Mouse (Mus musculus) forebrain, embryonic 14.5 days (tissue): ENCODE data around the gene Eln. TPM values are rescaled to one million over a fixed set of nuclear protein-coding genes. Genes with fewer than 3 reads are reported as not detected.

Experiments used
- ATAC-seq: fragments of 200-750 bp; cut with Nextera tagmentation; 2 replicates; pipeline ENCODE4 v1.8.0; 2017; ENCODE audit warnings: mild to moderate bottlenecking, moderate library complexity
- DNase-seq: peaks from one replicate; pipeline ENCODE4 v3.0.0-alpha.2; 2015; ENCODE audit warnings: low spot score
- H3K27ac ChIP-seq: fragments of 300-500 bp; sonication (generic); 2 replicates; pipeline ENCODE4 v1.5.1; 2014; ENCODE audit warnings: low read depth, mild to moderate bottlenecking, control low read depth, low read length, moderate library complexity
- H3K27me3 ChIP-seq: fragments of 300-500 bp; sonication (generic); replicated peaks from 2 replicates; pipeline ENCODE4 v1.6.1; 2014; ENCODE audit warnings: low read length, control low read depth, mixed read lengths; ENCODE audit not compliant: control insufficient read depth, insufficient read depth
- H3K36me3 ChIP-seq: fragments of 300-500 bp; sonication (generic); 2 replicates; pipeline ENCODE4 v1.6.1; 2014; ENCODE audit warnings: low read length, control low read depth; ENCODE audit not compliant: control insufficient read depth, insufficient read depth
- H3K4me1 ChIP-seq: fragments of 300-500 bp; sonication (generic); 2 replicates; pipeline ENCODE4 v1.6.1; 2014; ENCODE audit warnings: antibody characterized with exemption, low read length, control low read depth; ENCODE audit not compliant: control insufficient read depth, insufficient read depth
- H3K4me2 ChIP-seq: fragments of 300-500 bp; sonication (generic); 2 replicates; pipeline ENCODE4 v1.6.1; 2014; ENCODE audit warnings: mild to moderate bottlenecking, control low read depth, low read length
- H3K4me3 ChIP-seq: fragments of 300-500 bp; sonication (generic); 2 replicates; pipeline ENCODE4 v1.5.1; 2014; ENCODE audit warnings: low read depth, low read length, control low read depth
- H3K9ac ChIP-seq: fragments of 300-500 bp; sonication (generic); 2 replicates; pipeline ENCODE4 v1.6.1; 2014; ENCODE audit warnings: mild to moderate bottlenecking, low read length, control low read depth, moderate library complexity
- H3K9me3 ChIP-seq: fragments of 300-500 bp; sonication (generic); replicated peaks from 2 replicates; pipeline ENCODE4 v1.6.1; 2016; ENCODE audit warnings: low read length, control low read depth, mixed read lengths; ENCODE audit not compliant: control insufficient read depth
- WGBS: fragments of 180-500 bp; shearing (Covaris S2); extraction: QIAGEN DNeasy Blood & Tissue Kit; methylation state at CpG from one replicate; pipeline ENCODE4 v1.1.7; 2014; 5-methylcytosine and 5-hydroxymethylcytosine counted together
- polyA plus RNA-seq: library from polyadenylated mRNA; unstranded; fragments of >200 nt; fragmentation: Nextera tagmentation; extraction: Ambion mirVana; gene quantifications from 2 replicates; pipeline ENCODE4 v1.2.1, GENCODE M21; 2014

The Eln gene
- polyA plus RNA-seq, result 4.1 and 6.0 TPM in 2 replicates

DNA sequence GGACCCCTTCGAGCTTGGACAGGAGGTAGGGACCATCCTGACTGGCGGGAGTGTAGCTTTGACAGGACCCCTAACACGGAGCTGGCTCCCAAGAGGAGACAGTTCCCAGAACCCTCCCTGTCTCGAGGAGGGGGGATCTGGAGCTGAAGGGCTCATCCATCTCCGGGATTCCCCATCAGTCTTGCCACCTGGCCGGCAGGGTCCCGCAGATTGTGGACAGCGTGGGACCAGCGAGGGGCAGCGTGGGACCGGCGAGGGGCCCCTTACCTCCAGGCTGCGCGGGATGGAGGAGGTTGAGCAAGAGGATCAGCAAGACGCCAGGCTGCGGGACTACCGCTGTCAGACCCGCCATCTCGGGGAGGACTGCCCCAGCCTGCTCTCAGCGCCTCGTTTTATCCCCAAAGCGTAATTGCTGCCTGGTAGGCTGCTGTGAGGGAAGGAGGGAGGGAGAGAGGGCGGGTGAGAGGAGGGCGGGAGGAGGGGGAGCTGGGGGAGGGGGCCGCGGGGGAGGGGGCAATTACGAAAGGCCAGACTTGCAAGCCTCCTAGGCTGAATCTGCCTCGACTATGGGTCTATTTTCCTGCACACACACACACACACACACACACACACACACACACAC is at the start of gene Eln:
TSS of gene Eln (minus strand) at position 434 of the 622 bp plus-strand sequence.
- Histone ChIP-seq H3K36me3 (no peaks in the 10 kb centered on the region), H3K9me3 (no peaks in the 10 kb centered on the region), H3K4me1 (peaks cover 11% of the 10 kb centered on the region), H3K4me3 (peak within 1 kb of the TSS; percentile 39), H3K9ac (peak within 1 kb of the TSS; percentile 68), H3K4me2 (peak within 1 kb of the TSS; percentile 70), H3K27ac (peak within 1 kb of the TSS; percentile 50), H3K27me3 (no peaks in the 10 kb centered on the region)
- ATAC-seq, result peak; percentile 85
- WGBS, result 3% methylated on average over 19 of the region's 28 CpGs
- peak; percentile 79 for DNase-seq

- H3K4me3 ChIP-seq, result no peak overlapping the region
- no peak for ATAC-seq
- no peaks in the 10 kb centered on the region for H3K9me3 ChIP-seq
- H3K4me1 ChIP-seq, result no peaks in the 10 kb centered on the region
- DNase-seq, result no peak
- no peak overlapping the region for H3K9ac ChIP-seq
- H3K27me3 ChIP-seq, result no peaks in the 10 kb centered on the region
- no peak overlapping the region for H3K27ac ChIP-seq
- WGBS, result 91% methylated on average over 15 of the region's 15 CpGs
- no peak overlapping the region for H3K4me2 ChIP-seq
- H3K36me3 ChIP-seq, result no peaks in the 10 kb centered on the region
These were observed 43.2 kb upstream of the Eln start for GRCm38 (mm10) chr5:134790080-134790995.

DNA sequence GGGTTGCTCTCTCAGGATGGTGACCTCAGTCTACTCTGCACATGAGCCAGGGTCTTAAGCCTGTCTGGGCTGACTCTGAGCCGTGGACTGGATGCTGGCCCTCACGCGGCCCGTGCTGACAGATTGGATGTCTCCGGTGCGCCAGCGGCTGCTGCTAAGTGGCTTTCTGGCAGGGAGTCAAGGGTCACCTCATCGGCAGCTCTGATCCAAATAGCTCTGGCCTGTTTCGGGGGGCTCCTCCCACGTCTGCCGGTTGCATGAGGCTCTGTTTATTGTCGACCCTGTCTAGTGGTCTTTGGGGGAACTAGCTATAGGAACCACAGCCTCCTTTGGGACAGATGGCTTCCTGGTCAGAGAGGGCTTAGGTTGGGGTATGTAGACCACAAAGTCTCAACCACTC is 41.1 kb upstream of the Eln start:
- Histone ChIP-seq H3K9me3 (no peaks in the 10 kb centered on the region), H3K36me3 (no peaks in the 10 kb centered on the region), H3K4me2 (no peak overlapping the region), H3K27me3 (no peaks in the 10 kb centered on the region), H3K4me1 (no peaks in the 10 kb centered on the region), H3K9ac (no peak overlapping the region), H3K27ac (no peak overlapping the region), H3K4me3 (no peak overlapping the region)
- DNase-seq (no peak), ATAC-seq (no peak)
- 74% methylated on average over 12 of the region's 12 CpGs for WGBS

GRCm38 (mm10) chr5:134785691-134786371 is 38.7 kb upstream of the Eln start:
- Histone ChIP-seq H3K9ac (peak overlapping the region; percentile 3; the same call in 1 of the 2 replicates), H3K27ac (no peak overlapping the region), H3K36me3 (no peaks in the 10 kb centered on the region), H3K27me3 (no peaks in the 10 kb centered on the region), H3K4me3 (0 out of 2 replicates have a peak overlapping the region, but pooled peaks have one; percentile 0), H3K4me1 (no peaks in the 10 kb centered on the region), H3K9me3 (no peaks in the 10 kb centered on the region), H3K4me2 (peak overlapping the region; percentile 16; the same call in 1 of the 2 replicates)
- ATAC-seq, result no peak
- peak; percentile 66 for DNase-seq
- WGBS, result 29% methylated on average over 25 of the region's 25 CpGs

- WGBS, result 60% methylated on average over 2 of the region's 2 CpGs
- Histone ChIP-seq H3K4me2 (no peak overlapping the region), H3K27ac (no peak overlapping the region), H3K9me3 (no peaks in the 10 kb centered on the region), H3K27me3 (no peaks in the 10 kb centered on the region), H3K4me1 (no peaks in the 10 kb centered on the region), H3K4me3 (no peak overlapping the region), H3K36me3 (no peaks in the 10 kb centered on the region), H3K9ac (no peak overlapping the region)
- DNase-seq, result no peak
- ATAC-seq, result no peak
These were observed 36.7 kb upstream of the Eln start for GRCm38 (mm10) chr5:134783794-134784193.

DNA sequence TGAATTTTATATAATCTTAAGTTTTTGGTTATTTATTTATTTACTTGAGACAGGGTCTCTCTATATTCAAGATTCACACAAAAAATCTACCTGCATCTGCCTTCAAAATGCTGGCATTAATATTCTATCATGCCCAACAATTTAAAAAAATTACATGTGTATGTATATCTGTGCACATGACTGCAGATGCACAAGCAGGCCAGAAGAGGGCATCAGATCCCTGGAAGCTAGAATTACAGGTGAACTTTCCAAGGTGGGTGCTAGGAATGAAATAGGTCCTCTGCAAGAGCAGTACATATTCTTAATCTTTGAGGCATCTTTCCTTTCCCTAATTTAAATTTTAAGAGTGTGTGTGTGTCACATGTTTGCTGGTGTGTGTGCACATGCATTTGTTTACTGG is 33.8 kb upstream of the Eln start:
- no peak overlapping the region for H3K27ac ChIP-seq
- DNase-seq (no peak), ATAC-seq (no peak)

GRCm38 (mm10) chr5:134780146-134780545 is 33.0 kb upstream of the Eln start:
- DNase-seq (no peak), ATAC-seq (no peak)
- Histone ChIP-seq H3K27ac (no peak overlapping the region), H3K9me3 (no peaks in the 10 kb centered on the region), H3K4me2 (no peak overlapping the region), H3K9ac (no peak overlapping the region), H3K27me3 (no peaks in the 10 kb centered on the region), H3K4me3 (no peak overlapping the region), H3K36me3 (no peaks in the 10 kb centered on the region), H3K4me1 (no peaks in the 10 kb centered on the region)
- WGBS, result 88% methylated on average over 2 of the region's 2 CpGs

More for the DNA sequence above, 33.8 kb upstream of the Eln start:
- Histone ChIP-seq H3K36me3 (no peaks in the 10 kb centered on the region), H3K9me3 (no peaks in the 10 kb centered on the region), H3K4me2 (no peak overlapping the region), H3K4me1 (no peaks in the 10 kb centered on the region), H3K4me3 (no peak overlapping the region), H3K9ac (no peak overlapping the region), H3K27me3 (no peaks in the 10 kb centered on the region)

DNA sequence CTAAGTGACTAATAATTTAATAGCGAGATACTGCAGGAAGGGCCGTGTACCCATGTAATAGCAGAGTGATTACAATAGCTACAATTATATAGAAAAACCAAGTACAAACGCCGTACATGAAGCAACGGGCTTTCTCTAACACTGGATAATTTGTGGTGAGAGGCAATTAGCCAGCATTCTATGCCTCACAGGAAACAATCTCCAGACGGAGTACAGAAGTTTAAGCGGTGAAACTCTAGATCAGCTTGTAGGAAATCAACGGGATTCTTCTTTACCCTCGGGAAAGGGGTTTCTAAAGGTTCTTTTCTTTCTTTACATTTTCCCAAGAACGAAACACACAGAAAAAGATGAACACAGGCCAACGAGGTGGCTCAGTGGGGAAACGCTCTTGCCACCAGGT is 29.4 kb upstream of the Eln start:
- Histone ChIP-seq H3K4me2 (no peak overlapping the region), H3K9ac (no peak overlapping the region), H3K27ac (no peak overlapping the region), H3K4me3 (no peak overlapping the region), H3K4me1 (no peaks in the 10 kb centered on the region), H3K9me3 (no peaks in the 10 kb centered on the region), H3K36me3 (no peaks in the 10 kb centered on the region), H3K27me3 (no peaks in the 10 kb centered on the region)
- ATAC-seq, result no peak
- WGBS, result 76% methylated on average over 12 of the region's 12 CpGs
- no peak for DNase-seq
